Mouse (Mus musculus): Measurements from ENCODE around the gene Ece2. TPM values are rescaled to one million over a fixed set of nuclear protein-coding genes. Genes with fewer than 3 reads are reported as not detected.

Ece2 gene
- 0.53 TPM in 1 of 2 replicates, not detected in the other for polyA plus RNA-seq (2016; fragmentation: Nextera tagmentation; extraction: Ambion mirVana)

DNA sequence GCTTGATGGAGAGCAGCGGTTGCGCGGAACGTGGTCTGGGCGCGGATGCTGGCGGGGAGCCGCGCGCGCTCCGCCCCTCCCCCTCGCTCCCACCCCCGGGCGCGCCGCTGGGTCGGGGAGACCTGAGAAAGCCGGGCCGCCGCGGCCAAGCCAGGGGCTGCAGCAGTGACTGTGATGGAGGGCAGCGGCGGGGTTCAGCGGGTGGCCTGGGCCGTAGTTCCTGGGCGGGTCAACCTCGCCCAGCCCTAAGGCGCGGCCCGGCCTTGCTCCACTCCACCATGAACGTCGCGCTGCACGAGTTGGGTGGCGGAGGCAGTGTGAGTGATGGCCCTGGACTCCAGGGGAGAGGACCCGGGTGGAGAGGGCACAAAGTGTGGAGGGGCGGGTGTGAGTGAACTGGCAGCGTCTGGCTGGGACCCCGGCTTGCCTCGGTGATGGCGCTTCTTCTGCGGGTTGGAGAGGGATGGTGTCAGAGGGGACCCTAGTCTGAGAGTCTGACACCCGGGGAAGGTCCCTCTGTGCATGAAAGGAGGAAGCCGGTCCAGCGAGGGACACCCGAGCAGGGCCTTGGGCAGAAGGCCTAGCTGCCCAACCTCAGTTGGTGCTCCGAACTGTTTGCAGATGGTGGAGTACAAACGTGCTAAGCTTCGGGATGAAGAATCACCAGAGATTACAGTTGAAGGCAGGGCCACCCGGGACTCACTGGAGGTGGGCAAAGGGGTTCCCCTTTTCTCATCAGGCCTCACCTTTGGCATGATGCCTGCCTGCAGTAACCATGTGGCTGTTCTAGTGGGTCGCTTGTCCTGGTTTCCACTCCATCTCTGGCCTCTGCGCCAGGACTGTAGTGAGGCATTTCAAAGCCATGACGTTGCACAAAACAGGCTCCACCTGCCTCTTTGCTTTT, at the start of gene Ece2:
Gene Ece2 (plus strand): TSS at position 98 of the 904 bp plus-strand sequence.
- H3K27me3 ChIP-seq (replicated peaks): peaks cover 74% of the 10 kb centered on the region

DNA sequence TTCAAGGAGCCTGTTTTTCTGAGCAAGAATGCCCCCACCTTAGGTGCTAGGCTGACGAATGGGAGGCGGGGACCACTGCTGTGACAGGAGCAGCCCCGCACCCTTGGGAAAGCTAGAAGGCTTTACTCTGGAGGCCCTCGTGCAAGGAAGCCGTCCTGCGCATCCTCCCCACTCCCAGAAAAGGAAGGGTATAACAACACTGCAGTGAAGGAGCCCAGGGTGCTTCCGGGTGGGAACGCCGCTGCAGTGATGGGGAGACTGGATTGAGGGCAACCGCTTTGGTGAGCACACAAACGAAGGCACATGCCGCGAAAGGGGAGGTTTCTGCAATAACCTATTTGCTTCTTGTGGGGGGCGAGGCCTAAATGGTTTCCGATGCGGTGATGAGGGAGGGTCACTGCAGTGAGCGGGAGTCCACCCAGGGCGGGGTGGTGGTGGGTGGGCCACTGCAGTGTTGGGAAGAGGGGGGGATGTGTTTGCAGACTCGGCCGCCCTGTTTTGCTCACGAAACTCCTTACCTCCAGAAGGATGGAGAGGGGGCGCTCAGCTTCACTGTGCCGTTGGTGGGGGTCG, 40.2 kb upstream of the Ece2 start, which contains the start of gene Vwa5b2:
Gene Vwa5b2 (plus strand): TSS at position 106 of the 573 bp plus-strand sequence.
- WGBS (ENCODE audit: insufficient replicate concordance): 4% methylated on average over 24 of the region's 24 CpGs
- ATAC-seq: no peak
- peaks cover 33% of the 10 kb centered on the region for H3K4me1 ChIP-seq
- peaks cover 87% of the 10 kb centered on the region for H3K27me3 ChIP-seq (replicated peaks)
- H3K9me3 ChIP-seq (replicated peaks): no peaks in the 10 kb centered on the region
- peak within 1 kb of the TSS; percentile 50 for H3K4me3 ChIP-seq
- no peak within 1 kb of the TSS for H3K27ac ChIP-seq
- peak within 1 kb of the TSS; percentile 1; the same call in 1 of the 2 replicates for H3K9ac ChIP-seq
- H3K4me2 ChIP-seq: peak within 1 kb of the TSS; percentile 76
- H3K36me3 ChIP-seq: no peaks in the 10 kb centered on the region

More for the DNA sequence above, at the start of gene Ece2:
- Histone ChIP-seq H3K36me3 (no peaks in the 10 kb centered on the region), H3K4me2 (peak within 1 kb of the TSS; percentile 75), H3K27ac (no peak within 1 kb of the TSS), H3K9ac (peak within 1 kb of the TSS; percentile 36), H3K9me3 (replicated peaks) (no peaks in the 10 kb centered on the region), H3K4me1 (peaks cover 7% of the 10 kb centered on the region; the same call in 1 of the 2 replicates), H3K4me3 (peak within 1 kb of the TSS; percentile 49)
- ATAC-seq: no peak
- WGBS (ENCODE audit: insufficient replicate concordance): 12% methylated on average over 54 of the region's 54 CpGs

DNA sequence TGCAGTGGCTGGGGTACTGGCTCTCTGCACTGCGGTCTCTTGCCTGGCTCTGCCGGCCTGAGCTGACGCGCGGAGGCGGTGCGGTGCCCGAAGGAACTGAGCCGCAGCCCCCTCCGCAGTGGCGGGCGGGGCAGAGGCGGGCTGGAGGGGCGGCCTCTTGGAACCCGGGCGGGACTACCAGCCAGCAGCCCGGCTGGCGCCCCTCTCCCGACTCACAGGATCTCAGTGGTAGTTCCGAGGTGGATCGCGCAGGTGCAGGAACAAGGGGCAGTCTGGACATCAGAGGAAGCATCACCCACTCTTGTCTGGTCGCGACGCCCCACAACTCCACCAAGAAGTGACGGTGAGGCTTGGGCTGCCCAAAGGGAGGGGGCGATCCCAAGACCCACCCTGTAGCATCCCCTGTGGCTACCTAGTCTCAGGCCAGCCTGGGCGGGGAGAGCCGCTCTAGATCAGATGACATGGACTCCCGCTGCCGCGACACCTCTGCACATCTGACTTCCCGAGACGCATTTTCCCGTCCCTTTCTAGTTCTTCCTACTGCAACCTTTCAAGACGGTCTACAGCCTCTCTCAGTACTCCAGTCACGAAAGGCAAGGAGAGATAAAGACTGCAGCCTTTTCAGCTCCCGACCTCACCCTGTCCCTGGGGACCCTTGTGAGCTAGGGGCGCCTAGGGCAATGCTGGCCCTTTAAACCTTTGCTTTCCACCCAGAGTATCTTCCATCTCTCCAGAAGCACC, 39.5 kb upstream of the Ece2 start:
- no peak for ATAC-seq
- H3K9ac ChIP-seq: peak overlapping the region; percentile 1; the same call in 1 of the 2 replicates
- WGBS (ENCODE audit: insufficient replicate concordance): under 1% methylated on average over 39 of the region's 39 CpGs

DNA sequence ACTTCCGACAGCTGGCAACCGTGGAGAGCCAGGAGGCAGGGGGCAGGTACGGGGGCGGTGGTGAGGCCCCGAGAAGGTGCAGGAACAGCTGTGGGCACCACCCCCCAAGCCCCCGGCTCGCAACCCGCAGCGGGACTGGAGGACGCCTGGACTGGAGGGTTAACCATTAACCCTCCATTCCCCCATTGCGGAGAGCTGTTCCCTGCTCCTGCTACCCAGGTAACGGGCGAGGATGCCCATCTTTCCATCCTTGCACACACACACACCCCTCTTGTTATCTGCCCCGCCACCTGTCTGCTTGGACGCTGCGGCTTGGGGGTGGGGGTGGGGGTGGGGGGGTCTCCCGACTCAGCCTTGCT, 39.0 kb upstream of the Ece2 start:
- WGBS (ENCODE audit: insufficient replicate concordance): 4% methylated on average over 17 of the region's 17 CpGs
- H3K27me3 ChIP-seq (replicated peaks): peaks cover 84% of the 10 kb centered on the region
- H3K4me2 ChIP-seq: peak overlapping the region; percentile 76
- peak overlapping the region; percentile 50 for H3K4me3 ChIP-seq
- no peak overlapping the region for H3K9ac ChIP-seq
- no peaks in the 10 kb centered on the region for H3K36me3 ChIP-seq
- no peaks in the 10 kb centered on the region for H3K9me3 ChIP-seq (replicated peaks)
- peaks cover 45% of the 10 kb centered on the region for H3K4me1 ChIP-seq
- ATAC-seq: 0 out of 2 replicates have a peak, but pooled peaks have one; percentile 8
- no peak overlapping the region for H3K27ac ChIP-seq

More for the DNA sequence above, 39.5 kb upstream of the Ece2 start:
- no peaks in the 10 kb centered on the region for H3K9me3 ChIP-seq (replicated peaks)
- peaks cover 89% of the 10 kb centered on the region for H3K27me3 ChIP-seq (replicated peaks)
- no peaks in the 10 kb centered on the region for H3K36me3 ChIP-seq
- no peak overlapping the region for H3K27ac ChIP-seq
- peaks cover 39% of the 10 kb centered on the region for H3K4me1 ChIP-seq
- peak overlapping the region; percentile 76 for H3K4me2 ChIP-seq
- H3K4me3 ChIP-seq: peak overlapping the region; percentile 50

DNA sequence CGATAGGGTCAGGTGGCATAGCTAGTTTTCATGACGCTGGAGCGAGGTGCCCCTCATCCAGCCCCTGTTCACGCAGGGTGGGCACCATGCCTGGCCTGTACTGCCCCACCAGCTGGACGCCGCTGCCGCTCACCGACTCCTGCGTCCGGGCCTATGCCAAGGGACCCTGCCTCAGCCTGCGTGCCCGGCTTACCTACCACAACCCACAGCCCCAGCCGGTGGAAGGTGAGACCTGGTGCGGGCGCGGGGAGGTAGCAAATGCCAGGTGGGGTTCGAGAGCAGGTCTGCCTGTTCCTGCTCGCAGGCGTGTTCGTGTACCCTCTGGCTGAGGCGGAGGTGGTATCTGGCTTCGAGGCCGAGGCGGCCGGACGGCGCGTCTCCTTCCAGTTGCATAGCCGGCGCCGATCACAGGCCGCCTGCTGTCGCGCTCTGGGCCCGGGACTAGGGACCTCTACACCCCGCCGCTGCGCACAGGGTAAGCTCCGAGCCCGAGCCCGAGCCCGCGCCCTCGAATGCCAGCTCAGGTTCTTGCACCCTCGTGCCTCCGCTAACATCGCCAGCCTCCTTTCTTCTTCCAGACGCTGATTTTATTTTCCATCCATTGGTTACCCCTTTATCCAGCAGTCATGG, 38.4 kb upstream of the Ece2 start:
- H3K27me3 ChIP-seq (replicated peaks): peaks cover 82% of the 10 kb centered on the region
- H3K4me3 ChIP-seq: peak overlapping the region; percentile 50
- 5% methylated on average over 48 of the region's 48 CpGs for WGBS (ENCODE audit: insufficient replicate concordance)
- no peak overlapping the region for H3K9ac ChIP-seq
- no peak for ATAC-seq
- peaks cover 50% of the 10 kb centered on the region for H3K4me1 ChIP-seq
- H3K4me2 ChIP-seq: peak overlapping the region; percentile 76
- no peak overlapping the region for H3K27ac ChIP-seq
- no peaks in the 10 kb centered on the region for H3K36me3 ChIP-seq
- no peaks in the 10 kb centered on the region for H3K9me3 ChIP-seq (replicated peaks)

DNA sequence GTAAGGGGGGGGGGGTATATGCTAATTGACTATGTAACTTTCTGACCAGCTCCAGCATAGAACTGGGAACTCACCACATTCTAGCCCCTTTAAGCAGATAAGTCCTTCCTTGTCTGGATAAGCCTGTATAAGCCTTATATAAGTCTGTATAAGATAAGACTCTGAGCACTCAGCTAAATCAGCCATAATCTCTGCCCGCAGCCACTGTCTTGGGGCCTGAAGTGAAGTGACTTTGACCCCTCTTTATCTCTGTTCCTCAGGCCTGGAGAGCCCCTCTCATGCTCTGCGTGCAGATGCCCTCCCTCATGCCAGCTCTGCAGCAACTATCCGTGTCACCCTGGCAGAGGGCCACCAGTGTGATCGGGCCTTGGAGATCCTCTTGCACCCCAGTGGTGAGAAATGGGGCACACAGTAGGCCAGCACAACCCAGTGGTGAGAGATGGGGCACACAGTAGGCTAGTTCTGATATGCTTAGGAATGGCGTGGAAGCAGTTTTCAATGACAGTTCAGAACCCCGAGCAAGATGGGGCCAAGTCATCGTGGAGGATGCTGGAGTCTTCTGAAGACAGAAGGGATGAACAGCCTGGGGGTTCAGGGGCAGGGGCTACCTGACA, 34.5 kb upstream of the Ece2 start:
- WGBS (ENCODE audit: insufficient replicate concordance): 28% methylated on average over 7 of the region's 7 CpGs

DNA sequence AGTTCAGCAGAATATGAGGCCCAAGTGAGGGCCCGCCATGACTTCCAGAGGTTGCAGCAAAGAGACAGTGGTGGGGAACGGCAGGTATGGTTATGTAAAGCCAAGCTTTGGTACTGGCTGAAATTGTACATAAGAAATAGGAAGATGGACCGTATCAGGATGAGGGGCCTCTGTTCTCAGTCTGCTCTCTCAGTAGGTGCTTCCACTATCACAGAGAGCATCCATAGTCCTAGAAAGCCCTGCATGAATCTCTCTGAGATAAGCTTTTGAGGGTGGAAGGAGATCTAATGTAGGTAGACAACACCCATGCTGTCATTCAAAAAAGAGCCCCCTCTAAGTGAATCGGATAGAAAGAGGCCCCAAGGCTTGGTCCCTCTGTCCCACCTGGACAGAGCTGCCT, 33.9 kb upstream of the Ece2 start:
- Histone ChIP-seq H3K9me3 (replicated peaks) (no peaks in the 10 kb centered on the region), H3K4me1 (peaks cover 47% of the 10 kb centered on the region), H3K27ac (peak overlapping the region; percentile 59; the same call in 1 of the 2 replicates), H3K36me3 (no peaks in the 10 kb centered on the region), H3K9ac (no peak overlapping the region), H3K27me3 (replicated peaks) (peaks cover 57% of the 10 kb centered on the region), H3K4me3 (no peak overlapping the region), H3K4me2 (peak overlapping the region; percentile 50)
- WGBS (ENCODE audit: insufficient replicate concordance): 48% methylated on average over 4 of the region's 4 CpGs
- ATAC-seq: peak; percentile 45

More for the DNA sequence above, 34.5 kb upstream of the Ece2 start:
- Histone ChIP-seq H3K36me3 (no peaks in the 10 kb centered on the region), H3K27ac (peak overlapping the region; percentile 59; the same call in 1 of the 2 replicates), H3K4me2 (peak overlapping the region; percentile 50), H3K9ac (0 out of 2 replicates have a peak overlapping the region, but pooled peaks have one; percentile 24), H3K4me1 (peaks cover 52% of the 10 kb centered on the region), H3K9me3 (replicated peaks) (no peaks in the 10 kb centered on the region), H3K4me3 (peak overlapping the region; percentile 4; the same call in 1 of the 2 replicates), H3K27me3 (replicated peaks) (peaks cover 60% of the 10 kb centered on the region)
- ATAC-seq: peak; percentile 88

DNA sequence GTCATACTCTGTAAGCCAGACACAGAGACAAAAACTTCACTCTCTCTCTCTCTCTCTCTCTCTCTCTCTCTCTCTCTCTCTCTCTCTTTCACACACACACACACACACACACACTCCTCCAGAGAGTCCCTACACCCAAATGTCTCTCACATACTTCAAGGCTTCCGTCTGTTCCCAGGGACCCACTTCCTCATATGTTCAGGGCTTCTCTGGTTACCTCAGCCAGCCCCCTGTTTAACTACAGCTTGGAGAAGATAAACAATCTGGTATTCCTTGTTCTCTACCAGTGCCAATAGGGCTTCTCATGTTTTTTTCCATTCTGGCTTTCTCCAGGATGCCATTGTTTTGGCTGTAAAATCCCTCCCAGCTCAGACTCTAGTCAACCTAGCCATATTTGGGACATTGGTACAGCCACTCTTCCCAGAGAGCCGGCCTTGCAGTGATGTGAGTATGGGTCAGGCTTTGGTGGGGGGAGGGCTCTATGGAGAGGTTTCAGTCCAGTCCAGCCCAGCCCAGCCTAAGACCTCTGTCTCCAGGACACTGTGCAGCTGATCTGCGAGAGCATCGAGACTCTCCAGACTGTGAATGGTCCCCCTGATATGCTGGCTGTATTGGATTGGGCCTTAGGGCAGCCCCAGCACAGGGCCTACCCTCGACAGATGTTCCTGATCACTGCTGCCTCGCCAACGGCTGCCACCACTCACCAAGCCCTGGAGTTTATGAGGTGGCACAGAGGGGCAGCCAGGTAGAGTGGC, 32.8 kb upstream of the Ece2 start:
- no peak for ATAC-seq
- no peak overlapping the region for H3K4me2 ChIP-seq
- no peak overlapping the region for H3K27ac ChIP-seq
- H3K36me3 ChIP-seq: no peaks in the 10 kb centered on the region
- no peak overlapping the region for H3K9ac ChIP-seq
- no peaks in the 10 kb centered on the region for H3K9me3 ChIP-seq (replicated peaks)
- peaks cover 53% of the 10 kb centered on the region for H3K27me3 ChIP-seq (replicated peaks)
- peaks cover 39% of the 10 kb centered on the region for H3K4me1 ChIP-seq
- H3K4me3 ChIP-seq: no peak overlapping the region
- 51% methylated on average over 7 of the region's 7 CpGs for WGBS (ENCODE audit: insufficient replicate concordance)

DNA sequence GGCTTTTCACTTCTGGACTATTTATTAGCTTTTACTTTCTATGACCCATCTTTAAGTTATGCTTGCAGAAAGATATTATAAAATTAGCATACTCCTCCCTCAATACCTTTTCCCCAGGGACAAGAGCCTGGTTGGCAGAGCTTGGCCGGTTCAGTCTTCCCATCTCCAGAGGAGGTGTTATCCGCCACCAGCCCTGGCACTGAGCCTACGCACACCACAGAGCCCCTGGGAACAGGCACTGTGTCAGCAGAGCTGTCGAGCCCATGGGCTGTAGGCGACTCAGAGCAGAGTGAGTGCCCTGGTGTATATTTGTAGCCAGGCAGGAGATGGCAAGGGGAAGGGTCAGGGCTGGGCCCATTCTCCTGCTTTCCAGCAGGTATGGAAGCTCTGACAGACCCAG, 29.1 kb upstream of the Ece2 start:
- Histone ChIP-seq H3K27me3 (replicated peaks) (peaks cover 25% of the 10 kb centered on the region; the same call in 1 of the 2 replicates), H3K9ac (no peak overlapping the region), H3K9me3 (replicated peaks) (no peaks in the 10 kb centered on the region), H3K27ac (no peak overlapping the region), H3K4me3 (no peak overlapping the region), H3K36me3 (peaks cover 18% of the 10 kb centered on the region), H3K4me2 (no peak overlapping the region), H3K4me1 (peaks cover 20% of the 10 kb centered on the region)
- 68% methylated on average over 5 of the region's 5 CpGs for WGBS (ENCODE audit: insufficient replicate concordance)
- no peak for ATAC-seq

DNA sequence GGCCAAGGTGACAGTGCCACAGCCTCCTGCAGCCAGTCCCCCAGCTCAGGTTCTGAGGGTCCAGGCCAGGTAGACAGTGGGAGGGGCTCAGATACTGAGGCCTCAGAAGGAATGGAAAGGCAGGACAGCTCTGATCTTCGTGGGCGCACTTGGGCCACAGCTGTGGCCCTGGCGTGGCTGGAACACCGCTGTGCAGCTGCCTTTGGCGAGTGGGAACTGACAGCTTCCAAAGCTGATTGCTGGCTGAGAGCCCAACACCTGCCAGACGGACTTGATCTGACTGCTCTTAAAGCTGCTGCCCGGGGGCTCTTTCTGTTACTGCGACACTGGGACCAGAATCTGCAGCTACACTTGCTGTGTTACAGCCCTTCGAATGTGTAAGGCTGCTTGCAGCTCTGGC, 24.9 kb upstream of the Ece2 start:
- no peaks in the 10 kb centered on the region for H3K9me3 ChIP-seq (replicated peaks)
- no peak overlapping the region for H3K4me2 ChIP-seq
- ATAC-seq: no peak; the same call in 1 of the 2 replicates
- 80% methylated on average over 9 of the region's 9 CpGs for WGBS (ENCODE audit: insufficient replicate concordance)
- no peak overlapping the region for H3K4me3 ChIP-seq
- no peak overlapping the region for H3K27ac ChIP-seq
- H3K4me1 ChIP-seq: peaks cover 7% of the 10 kb centered on the region
- H3K36me3 ChIP-seq: peaks cover 50% of the 10 kb centered on the region
- H3K9ac ChIP-seq: no peak overlapping the region
- peaks cover 11% of the 10 kb centered on the region; the same call in 1 of the 2 replicates for H3K27me3 ChIP-seq (replicated peaks)
